In the genomic region with DNA sequence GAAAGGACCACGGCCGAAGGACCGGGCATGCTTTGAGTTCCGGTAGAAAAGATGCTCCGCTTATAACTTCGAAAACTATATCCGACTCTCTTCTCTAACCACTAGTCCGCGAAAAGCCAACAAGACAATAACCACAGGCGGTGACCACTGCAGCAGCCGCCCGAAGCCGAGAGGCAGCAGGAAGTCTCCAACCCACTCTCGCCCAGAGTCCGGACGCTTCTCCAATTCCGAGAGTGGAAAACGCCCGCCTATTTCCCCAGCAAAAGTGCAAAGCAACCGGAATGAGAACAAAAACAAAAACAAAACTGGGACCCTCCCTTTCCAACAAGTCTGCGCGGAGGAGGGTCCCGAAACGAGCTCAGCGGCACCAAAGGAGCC, we compare ENCODE assay signal across 8 mouse cellular contexts. TPM values are rescaled to one million over a fixed set of nuclear protein-coding genes. Genes with fewer than 3 reads are reported as not detected.
A peak's percentile ranks its signal among the peaks of the same experiment; 100 is the strongest.
DNase-seq lines count a peak whose midpoint lies in the region; ATAC-seq and TF ChIP-seq lines count a peak whose summit lies in the region.

No protein-coding gene starts in this region.

- TF ChIP-seq CTCF in G1E (IDR thresholded peaks at IDR 0.05; ENCODE audit: low read depth, low read length): no peak

- H3K4me1 ChIP-seq in heart, embryonic 10.5 days: peaks cover 16% of the 10 kb centered on the region
- H3K4me1 ChIP-seq in G1E (ENCODE audit: insufficient read depth, low read depth, low read length): peaks cover 30% of the 10 kb centered on the region

- H3K27ac ChIP-seq in heart, embryonic 10.5 days: peak overlapping the region; percentile 96

- ATAC-seq in G1E (ENCODE audit: extremely low read depth, insufficient number of reproducible peaks, low FRiP score, poor library complexity, severe bottlenecking): no peak

- H3K4me3 ChIP-seq in heart, embryonic 10.5 days: peak overlapping the region; percentile 90
- peak overlapping the region; percentile 77 for H3K4me3 ChIP-seq in G1E (ENCODE audit: low read depth, low read length)

- H3K36me3 ChIP-seq in heart, embryonic 10.5 days: peaks cover 7% of the 10 kb centered on the region
- H3K36me3 ChIP-seq in G1E (replicated peaks): peaks cover 19% of the 10 kb centered on the region

- no peak for DNase-seq in heart, embryonic 10.5 days (ENCODE audit: low spot score)
- DNase-seq in heart, adult 11 months: no peak
- no peak for DNase-seq in G1E (ENCODE audit: low spot score)
- peak; percentile 20 for DNase-seq in forelimb bud, embryonic 11.5 days (ENCODE audit: low read depth, low spot score)
- peak; percentile 2 for DNase-seq in lung, postnatal 25 days (ENCODE audit: low spot score)
- no peak for DNase-seq in adrenal gland, adult 18-20 months (ENCODE audit: low spot score in 2 of 2)
- no peak for DNase-seq in spleen, postnatal 14 days (ENCODE audit: low spot score in 2 of 2)
- no peak for DNase-seq in yolk sac, embryonic 10.5 days (ENCODE audit: low spot score)

- H3K27me3 ChIP-seq in heart, embryonic 10.5 days (ENCODE audit: insufficient read depth, poor library complexity, severe bottlenecking): no peaks in the 10 kb centered on the region
- no peaks in the 10 kb centered on the region for H3K27me3 ChIP-seq in G1E (ENCODE audit: insufficient read depth, low read length)

- H3K9me3 ChIP-seq in heart, embryonic 10.5 days: no peaks in the 10 kb centered on the region
- no peaks in the 10 kb centered on the region for H3K9me3 ChIP-seq in G1E (replicated peaks)

- WGBS in heart, embryonic 10.5 days: under 1% methylated on average over 25 of the region's 25 CpGs

RNA-seq across cellular contexts. Expression of gene Cbll1, which starts 0.5 kb away (rescaled TPM):
- polyA plus RNA-seq in heart, embryonic 10.5 days (2016; fragmentation: Nextera tagmentation; extraction: Ambion mirVana): 10.6 and 12.6 TPM in 2 replicates
- total RNA-seq in G1E (2014; fragmentation: Nextera tagmentation): 111 and 144 TPM in 2 replicates
- total RNA-seq in G1E (2017): 12.5 and 16.3 TPM in 2 replicates
- polyA plus RNA-seq in G1E (2012): 5.7 and 6.9 TPM in 2 replicates
- total RNA-seq in adrenal gland, adult 18-20 months (2021): 10 to 100 TPM; 16.9 to 17.8 TPM

Comparison
In these comparisons a context has a peak if more than half of its experiments do, and no peak if none do; other contexts are left out.
1. DNase-seq: peak in forelimb bud, embryonic 11.5 days (single experiment) and lung, postnatal 25 days (single experiment); none in heart, embryonic 10.5 days (single experiment), heart, adult 11 months (single experiment), G1E (single experiment), adrenal gland, adult 18-20 months (0 of 2), spleen, postnatal 14 days (0 of 2) and yolk sac, embryonic 10.5 days (single experiment).